Mouse (Mus musculus) regulatory T cell (primary cell): ENCODE results near the gene Ston1.

Experiments used
- in situ Hi-C: fragments of 300-600 bp; cut with MboI, MseI; formaldehyde crosslinking; loops from one replicate; pipeline ENCODE4 v1.15.1; 2025; ENCODE audit warnings: high pct_unique_total_duplicates

Ston1 gene

GRCm38 (mm10) chr17:88587371-88587770, 10.1 kb upstream of the Ston1 start:
- in situ Hi-C loops, result no loop called here

GRCm38 (mm10) chr17:88588228-88588627, 9.3 kb upstream of the Ston1 start:
- in situ Hi-C loops, result no loop called here

GRCm38 (mm10) chr17:88590251-88590650, 7.2 kb upstream of the Ston1 start:
- in situ Hi-C loops, result no loop called here

- in situ Hi-C loops, result loop anchor here (5.0 kb wide), 2 partner anchors 42 to 48 kb away; no protein-coding TSS in a partner anchor
These were observed 2.4 kb upstream of the Ston1 start for GRCm38 (mm10) chr17:88595071-88595470.

- in situ Hi-C loops, result loop anchor here (5.0 kb wide), 2 partner anchors 41 to 49 kb away; no protein-coding TSS in a partner anchor
These were observed 1.4 kb upstream of the Ston1 start for GRCm38 (mm10) chr17:88596068-88596467.

GRCm38 (mm10) chr17:88596544-88597221, 801 bp upstream of the Ston1 start:
- in situ Hi-C loops, result loop anchor here (5.0 kb wide), 2 partner anchors 41 to 49 kb away; no protein-coding TSS in a partner anchor

- in situ Hi-C loops, result loop anchor here (5.0 kb wide), 2 partner anchors 39 to 51 kb away; no protein-coding TSS in a partner anchor
These were observed 554 bp downstream of the Ston1 start for GRCm38 (mm10) chr17:88598056-88598420.

- in situ Hi-C loops, result loop anchor here (5.0 kb wide), 2 partner anchors 39 to 51 kb away; no protein-coding TSS in a partner anchor
These were observed 1.3 kb downstream of the Ston1 start for GRCm38 (mm10) chr17:88598570-88599368.

DNA sequence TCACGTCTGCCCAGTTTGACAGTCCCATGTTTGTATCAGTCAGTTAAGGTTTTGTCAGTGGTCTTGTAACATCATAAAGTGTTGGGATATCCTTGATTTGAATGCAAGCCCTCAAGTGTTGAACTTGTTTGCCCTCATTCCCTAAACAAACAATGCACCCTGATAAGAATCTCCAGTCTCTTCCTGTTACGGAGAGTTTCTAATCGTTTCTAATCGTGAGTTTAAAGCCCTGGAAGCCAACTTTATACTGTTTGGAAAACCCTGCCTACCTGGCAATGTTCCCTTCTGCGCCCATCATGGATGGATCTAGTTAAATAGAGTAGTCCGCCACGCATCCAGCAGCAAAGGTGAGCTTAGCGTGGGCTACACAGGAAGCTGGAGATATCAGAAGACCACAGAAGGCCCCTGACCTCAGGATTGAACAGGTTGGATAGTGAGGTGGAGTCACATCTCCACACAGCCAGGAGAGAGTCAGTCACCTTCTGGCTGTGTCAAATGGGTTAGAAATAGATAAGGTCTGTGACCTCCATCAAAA, 3.1 kb downstream of the Ston1 start:
- in situ Hi-C loops, result no loop called here

- in situ Hi-C loops, result no loop called here
These were observed 6.5 kb downstream of the Ston1 start for GRCm38 (mm10) chr17:88603943-88604342.

DNA sequence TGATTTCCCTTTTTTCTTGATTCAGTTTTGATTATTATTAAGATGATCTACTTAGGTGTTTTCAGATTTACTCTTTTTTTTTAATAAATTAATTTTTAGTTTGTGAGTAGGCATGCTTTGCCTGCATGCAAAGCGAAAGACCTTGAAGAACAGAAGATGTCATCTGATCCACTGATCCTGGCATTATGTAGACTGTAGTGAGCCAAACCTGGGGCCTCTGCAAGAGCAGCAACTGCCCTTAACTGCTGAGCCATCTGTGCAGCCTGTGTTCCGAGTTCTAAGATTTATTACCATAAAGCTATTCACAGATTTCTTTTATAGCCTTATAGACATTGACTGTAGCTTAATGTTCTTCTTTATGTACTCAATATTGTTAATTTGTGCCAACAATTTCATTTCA, 8.6 kb downstream of the Ston1 start:
- in situ Hi-C loops, result no loop called here

DNA sequence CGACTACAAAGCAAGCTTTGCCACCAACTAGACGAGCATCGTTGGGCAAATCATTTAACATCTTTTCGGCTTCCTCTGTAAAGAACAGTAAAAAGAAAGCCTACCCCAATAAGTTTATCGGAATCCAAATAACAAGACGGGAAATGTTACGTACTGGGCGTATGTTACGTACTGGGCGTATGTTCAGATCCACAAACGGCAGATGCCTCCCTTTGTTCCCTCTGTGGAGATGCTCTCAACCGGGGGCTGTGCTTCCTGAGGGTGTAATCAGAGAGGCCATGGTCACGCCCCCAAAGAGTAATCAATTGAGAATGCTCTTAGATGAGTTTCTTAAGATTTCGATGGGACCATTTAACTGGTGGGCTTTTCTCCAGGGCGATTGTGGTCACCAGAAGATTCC, 11.9 kb downstream of the Ston1 start:
- in situ Hi-C loops, result no loop called here

DNA sequence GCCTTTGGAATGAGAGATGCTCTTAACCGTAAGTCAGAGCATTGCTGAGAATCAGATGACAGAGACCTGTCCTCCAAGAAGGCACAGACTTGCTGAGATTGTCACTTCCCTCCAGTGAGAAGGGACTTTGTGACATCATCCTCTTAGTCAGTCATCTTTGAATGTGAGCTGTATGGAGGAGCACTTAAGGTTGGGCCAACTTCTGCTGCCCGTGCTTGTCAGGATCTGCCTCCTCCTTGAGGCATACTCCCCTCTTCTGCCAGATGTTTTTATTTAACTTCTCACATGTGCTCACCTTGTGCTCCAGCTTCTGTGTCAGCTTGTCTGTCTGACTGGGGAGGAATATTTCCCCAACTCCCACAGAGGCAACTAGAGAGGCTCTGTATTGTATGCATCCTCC, 13.6 kb downstream of the Ston1 start:
- in situ Hi-C loops, result no loop called here

GRCm38 (mm10) chr17:88613172-88613571, 15.7 kb downstream of the Ston1 start:
- in situ Hi-C loops, result no loop called here

DNA sequence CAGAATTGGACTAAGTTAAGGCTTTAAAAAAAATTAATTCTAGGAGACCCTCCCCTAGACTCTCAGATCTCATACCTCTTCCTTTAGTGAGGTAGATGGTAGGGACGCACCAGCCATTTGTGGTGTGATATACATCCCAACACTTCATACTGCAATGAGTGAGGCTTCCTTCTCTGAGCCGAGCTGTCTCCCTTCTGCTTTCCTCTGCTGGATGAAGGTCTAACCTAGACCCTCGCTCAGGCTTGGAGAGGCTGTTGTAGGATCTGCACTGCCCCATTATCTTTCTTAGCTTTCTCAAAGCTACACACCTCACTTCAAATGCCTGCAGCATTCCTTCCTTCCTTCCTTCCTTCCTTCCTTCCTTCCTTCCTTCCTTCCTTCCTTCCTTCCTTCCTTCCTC, 16.2 kb downstream of the Ston1 start:
- in situ Hi-C loops, result no loop called here

DNA sequence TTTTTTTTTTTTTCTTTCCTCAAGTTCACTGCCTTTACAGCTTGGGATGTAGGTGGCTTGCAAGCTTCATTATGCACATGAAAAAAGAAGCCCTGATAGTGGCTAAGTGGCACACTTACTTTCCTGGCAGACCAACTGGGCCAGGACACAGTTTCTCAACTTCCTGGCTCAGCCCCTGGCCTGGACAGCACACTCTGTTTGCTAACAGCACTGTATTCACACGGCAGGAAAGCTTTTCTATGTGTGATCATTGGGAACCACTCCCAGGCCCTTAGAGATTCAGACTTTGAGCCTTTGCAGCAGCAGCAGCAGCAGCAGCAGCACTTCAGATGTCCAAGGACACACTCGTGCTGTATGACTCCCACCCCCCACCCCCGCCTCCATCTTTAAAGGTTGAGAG, 16.8 kb downstream of the Ston1 start:
- in situ Hi-C loops, result no loop called here

- in situ Hi-C loops, result no loop called here
These were observed 17.2 kb downstream of the Ston1 start for GRCm38 (mm10) chr17:88614733-88615132.

- in situ Hi-C loops, result no loop called here
These were observed 18.1 kb downstream of the Ston1 start for GRCm38 (mm10) chr17:88615492-88616155.

GRCm38 (mm10) chr17:88620935-88621334, 23.5 kb downstream of the Ston1 start:
- in situ Hi-C loops, result no loop called here

DNA sequence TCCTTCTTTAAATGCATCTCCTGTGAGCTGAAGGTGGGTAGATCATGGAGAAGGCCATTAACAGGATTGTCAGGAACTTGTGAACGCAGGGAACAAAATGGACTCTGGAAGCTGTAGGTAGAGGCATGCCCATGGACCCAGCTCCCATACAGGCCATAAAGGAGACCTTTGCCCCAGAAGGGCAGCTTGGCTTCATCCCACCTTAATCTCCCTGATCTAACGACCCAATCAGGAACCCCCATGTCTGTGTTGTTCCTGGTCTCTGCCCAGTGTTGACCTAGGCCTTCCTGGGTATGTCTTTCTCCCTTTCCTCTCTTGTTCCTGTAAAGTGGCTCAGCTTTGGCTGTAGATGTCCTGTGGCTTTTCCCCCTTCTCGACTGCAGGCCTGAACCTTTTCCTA, 23.9 kb downstream of the Ston1 start:
- in situ Hi-C loops, result no loop called here

DNA sequence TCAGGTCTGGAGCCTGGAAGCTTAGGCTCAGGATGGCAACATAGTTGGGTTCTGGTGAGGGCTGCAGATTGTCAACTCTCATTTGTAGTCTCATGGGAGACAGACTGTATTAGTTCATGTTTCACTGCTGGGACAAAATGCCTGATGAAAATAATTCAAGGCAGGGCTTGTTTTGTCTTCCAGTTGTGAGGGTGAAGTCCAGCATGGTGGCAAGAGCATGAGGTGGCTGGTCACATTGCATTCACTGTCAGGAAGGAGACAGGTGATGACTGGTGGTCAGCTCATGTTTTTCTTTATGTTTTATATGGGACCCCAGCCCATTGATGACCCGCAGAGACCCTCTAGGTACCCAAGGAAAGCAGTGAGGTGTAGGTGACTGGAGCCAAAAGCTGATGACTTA, 25.2 kb downstream of the Ston1 start:
- in situ Hi-C loops, result no loop called here

DNA sequence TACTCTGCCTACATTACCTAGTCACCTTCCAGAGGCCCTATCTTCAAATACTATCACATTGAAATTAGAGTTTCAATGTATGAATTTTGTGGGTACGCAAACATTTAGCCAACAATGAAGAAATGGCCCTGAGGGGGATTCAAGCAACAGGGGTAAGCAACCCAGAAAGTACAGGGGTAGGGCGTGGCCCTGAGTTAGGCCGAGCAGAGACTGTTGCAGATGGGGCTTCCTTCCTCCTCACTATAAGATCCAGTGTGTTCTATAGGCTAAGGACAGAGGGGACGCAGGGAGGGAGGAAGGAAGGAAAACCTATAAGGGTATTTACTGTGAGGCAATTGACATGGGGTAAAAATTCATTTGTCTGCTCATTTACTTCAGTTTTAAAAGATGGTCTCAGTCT, 26.9 kb downstream of the Ston1 start:
- in situ Hi-C loops, result no loop called here
